Mouse (Mus musculus) 416B (cell line): ENCODE measurements around the gene Gadd45b.
A peak's percentile ranks its signal among the peaks of the same experiment; 100 is the strongest.

Experiments used
- DNase-seq: peaks from one replicate; pipeline ENCODE4 v3.0.0; 2011; ENCODE audit warnings: low read depth

Gene Gadd45b

GRCm38 (mm10) chr10:80956901-80957300, 27.0 kb downstream of the Gadd45b start:
- DNase-seq = no peak

- no peak for DNase-seq
These were observed 27.9 kb downstream of the Gadd45b start for GRCm38 (mm10) chr10:80957791-80958190.

GRCm38 (mm10) chr10:80958979-80959637, 29.2 kb downstream of the Gadd45b start:
- DNase-seq = no peak

GRCm38 (mm10) chr10:80960551-80961508, 31.0 kb downstream of the Gadd45b start:
- peak; percentile 44 for DNase-seq

GRCm38 (mm10) chr10:80962051-80962472, 32.2 kb downstream of the Gadd45b start:
- no peak for DNase-seq

- DNase-seq = no peak
These were observed 32.7 kb downstream of the Gadd45b start for GRCm38 (mm10) chr10:80962585-80962984.

- DNase-seq = no peak
These were observed 33.4 kb downstream of the Gadd45b start for GRCm38 (mm10) chr10:80963031-80963975.

- no peak for DNase-seq
These were observed 36.4 kb downstream of the Gadd45b start for GRCm38 (mm10) chr10:80966296-80966695.

GRCm38 (mm10) chr10:80967101-80967656, 37.3 kb downstream of the Gadd45b start:
- peak; percentile 28 for DNase-seq

- DNase-seq = no peak
These were observed 38.2 kb downstream of the Gadd45b start for GRCm38 (mm10) chr10:80968106-80968505.

- no peak for DNase-seq
These were observed 39.4 kb downstream of the Gadd45b start for GRCm38 (mm10) chr10:80969298-80969697.

- no peak for DNase-seq
These were observed 40.3 kb downstream of the Gadd45b start for GRCm38 (mm10) chr10:80970159-80970558.

GRCm38 (mm10) chr10:80971533-80971932, 41.7 kb downstream of the Gadd45b start:
- DNase-seq = no peak

- no peak for DNase-seq
These were observed 42.5 kb downstream of the Gadd45b start for GRCm38 (mm10) chr10:80972071-80972987.

GRCm38 (mm10) chr10:80973722-80974121, 43.8 kb downstream of the Gadd45b start:
- DNase-seq = no peak

GRCm38 (mm10) chr10:80975478-80975877, 45.6 kb downstream of the Gadd45b start:
- no peak for DNase-seq

- DNase-seq = peak; percentile 46
These were observed 51.8 kb downstream of the Gadd45b start for GRCm38 (mm10) chr10:80981564-80982112.
